Mouse (Mus musculus) lung, postnatal 14 days (tissue): ENCODE data around the gene Selenot.
A peak's percentile ranks its signal among the peaks of the same experiment; 100 is the strongest.

ENCODE experiments used
- DNase-seq: peaks from one replicate; pipeline ENCODE4 v3.0.0; 2021

Selenot gene

DNA sequence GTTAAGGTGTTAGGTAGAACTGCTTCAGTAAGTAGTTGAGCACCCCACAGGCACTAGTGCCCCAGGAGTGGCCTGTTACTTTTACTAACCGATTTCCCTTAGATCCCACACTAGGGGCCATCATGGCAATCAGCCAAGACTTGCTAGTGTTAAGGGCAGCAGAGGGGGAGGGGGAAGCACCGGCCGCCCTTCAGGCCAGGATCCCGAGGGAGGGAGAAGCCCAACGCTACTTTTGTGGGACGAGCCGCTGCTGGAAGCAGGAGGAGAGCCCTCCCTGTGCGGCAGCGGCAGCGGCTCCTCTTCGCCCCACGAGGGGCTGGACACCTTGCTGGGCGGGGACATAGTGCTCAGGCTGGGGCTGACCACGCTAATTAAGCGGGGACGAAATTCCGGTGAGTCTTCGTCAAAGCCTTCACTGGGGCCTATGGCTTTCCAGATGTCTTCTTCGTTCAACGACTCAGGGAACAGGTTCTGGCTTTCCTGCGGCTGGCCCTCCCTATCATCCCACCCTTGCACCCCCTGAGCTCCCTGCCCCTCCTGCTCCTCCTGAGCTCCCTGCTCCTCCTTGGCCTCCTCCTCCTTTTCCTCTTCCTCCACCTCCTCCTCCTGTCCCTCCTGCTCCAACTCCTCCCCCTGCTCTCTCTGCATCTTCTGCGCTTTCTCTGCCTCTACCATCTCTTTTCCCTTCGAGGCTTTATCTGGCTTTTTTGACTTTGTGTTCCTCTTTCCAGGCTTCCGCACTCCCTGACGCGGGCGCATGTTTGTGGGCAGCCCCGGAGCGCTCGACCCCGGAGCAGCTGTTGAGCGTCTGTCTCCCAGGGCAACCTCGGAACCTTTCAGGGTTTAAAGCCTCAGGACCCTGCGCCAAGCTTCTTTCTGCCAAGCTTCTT, 60.2 kb downstream of the Selenot start, which contains the start of gene Erich6:
TSS of gene Erich6 (minus strand) at position 802 of the 890 bp plus-strand sequence.
- DNase-seq = peak; percentile 6
